Mouse (Mus musculus) megakaryocyte, embryonic 14.5 days (primary cell): ENCODE data around the gene Dus4l.

Experiments
- FLI1 ChIP-seq: IDR thresholded peaks from 2 replicates; pipeline ENCODE4 v1.6.1; 2012; ENCODE audit warnings: low read length, inconsistent platforms, mixed read lengths
- GATA1 ChIP-seq: IDR thresholded peaks from 3 replicates; pipeline ENCODE4 v1.6.1; 2012; ENCODE audit warnings: mixed read lengths, low read length, inconsistent platforms, borderline replicate concordance

- TF ChIP-seq GATA1: no peak
- TF ChIP-seq FLI1: no peak
Observed at GRCm38 (mm10) chr12:31634343-31635239, 20.0 kb downstream of the Dus4l start, which contains the start of gene Bcap29.
